ENCODE assay signal across 32 mouse cellular contexts in genomic region chr16:38776342-38776741, GRCm38 (mm10). TPM values are rescaled to one million over a fixed set of nuclear protein-coding genes. Genes with fewer than 3 reads are reported as not detected.
DNase-seq lines count a peak whose midpoint lies in the region; ATAC-seq and TF ChIP-seq lines count a peak whose summit lies in the region.
"Had no signal": no experiment of that assay in that cellular context is flagged by ENCODE, and none has a peak within 500 bp of the region (broad histone marks: within the 10 kb centered on the region; RNA-seq: fewer than 3 reads in every experiment).

No protein-coding gene starts in this region.

- dilution Hi-C loops in CH12.LX (cut with MboI; ENCODE audit: extremely low pct_ligation_motif_present, extremely low pct_unique_long_range_greater_than_20kb, low sequenced_read_pairs) = no loop called here

- no peaks in the 10 kb centered on the region for H3K27me3 ChIP-seq in heart, adult 2 months (ENCODE audit: control insufficient read depth, insufficient read depth, low read length)
- no peaks in the 10 kb centered on the region for H3K27me3 ChIP-seq in heart, embryonic 12.5 days (replicated peaks)
- H3K27me3 ChIP-seq in liver, embryonic 14.5 days (ENCODE audit: control insufficient read depth, insufficient read depth, low read length) = peaks cover 3% of the 10 kb centered on the region; the same call in 1 of the 2 replicates
- H3K27me3 ChIP-seq in CH12.LX (replicated peaks) = peaks cover 5% of the 10 kb centered on the region
- H3K27me3 ChIP-seq: embryonic facial prominence, embryonic 12.5 days; heart, embryonic 13.5 days; limb, embryonic 12.5 days; midbrain, embryonic 13.5 days had no signal

- ATAC-seq in heart, embryonic 12.5 days (ENCODE audit: insufficient number of reproducible peaks, low FRiP score) = no peak
- ATAC-seq in liver, embryonic 14.5 days (ENCODE audit: insufficient read depth) = no peak
- ATAC-seq: forebrain, embryonic 14.5 days; hindbrain, embryonic 16.5 days; liver, embryonic 12.5 days; midbrain, embryonic 13.5 days had no signal

- no peak for DNase-seq in heart, adult 2 months
- no peak for DNase-seq in liver, embryonic 14.5 days (ENCODE audit: low read depth in 3 of 3, low spot score in 3 of 3)
- DNase-seq in liver (no peak), CH12.LX (ENCODE audit: extremely low read depth) (peak; percentile 7), R1 (ENCODE audit: low read depth, low spot score) (peak; percentile 28)
- no peak for DNase-seq in left cerebral cortex, adult 8-10 months (ENCODE audit: low spot score in 2 of 2)
- DNase-seq in left cerebral cortex, postnatal 10 days (ENCODE audit: extremely low spot score in 1 of 2, low spot score in 2 of 2) = no peak
- DNase-seq: adrenal gland, postnatal 10 days; cerebellum, adult 9-10 months; embryo, embryonic 11 days; gastrocnemius, postnatal 36 days; heart, adult 18-20 months; heart, postnatal 10 days; lung, embryonic 14.5 days; lung, postnatal 4 days had no signal

- TF ChIP-seq RAD21 in CH12.LX (IDR thresholded peaks at IDR 0.05; ENCODE audit: low read depth, low read length) = peak; percentile 22

- 58% methylated on average over 6 of the region's 6 CpGs for WGBS in heart, adult 2 months
- 44% methylated on average over 6 of the region's 6 CpGs for WGBS in heart, embryonic 12.5 days
- 51% methylated on average over 6 of the region's 6 CpGs for WGBS in liver, embryonic 14.5 days (ENCODE audit: insufficient replicate concordance)

- no peaks in the 10 kb centered on the region for H3K4me1 ChIP-seq in heart, adult 2 months (ENCODE audit: control insufficient read depth, insufficient read depth, low read length)
- H3K4me1 ChIP-seq in heart, embryonic 12.5 days (replicated peaks) = no peaks in the 10 kb centered on the region
- no peaks in the 10 kb centered on the region for H3K4me1 ChIP-seq in liver, embryonic 14.5 days (replicated peaks; ENCODE audit: control insufficient read depth in 2 of 2, insufficient read depth in 2 of 2, low read length in 1 of 2)
- H3K4me1 ChIP-seq in CH12.LX (ENCODE audit: control insufficient read depth in 1 of 2, insufficient read depth in 2 of 2) = no peaks in the 10 kb centered on the region
- H3K4me1 ChIP-seq: embryonic facial prominence, embryonic 12.5 days; liver, embryonic 12.5 days; megakaryocyte, embryonic 14.5 days; midbrain, embryonic 13.5 days had no signal

- H3K9ac ChIP-seq in heart, adult 2 months (ENCODE audit: low read depth, low read length) = no peak overlapping the region
- no peak overlapping the region for H3K9ac ChIP-seq in heart, embryonic 12.5 days
- H3K9ac ChIP-seq in liver, embryonic 14.5 days (replicated peaks) = no peak overlapping the region
- H3K9ac ChIP-seq in CH12.LX (ENCODE audit: insufficient read depth, low read depth) = no peak overlapping the region
- H3K9ac ChIP-seq: embryonic facial prominence, embryonic 12.5 days; heart, embryonic 13.5 days; limb, embryonic 12.5 days; liver, embryonic 12.5 days; lung, embryonic 14.5 days; midbrain, embryonic 13.5 days had no signal

- no peak overlapping the region for H3K4me3 ChIP-seq in heart, adult 2 months
- no peak overlapping the region for H3K4me3 ChIP-seq in heart, embryonic 12.5 days
- no peak overlapping the region for H3K4me3 ChIP-seq in liver, embryonic 14.5 days (ENCODE audit: insufficient read depth in 1 of 2, low read depth in 2 of 2, low read length in 2 of 2)
- no peak overlapping the region for H3K4me3 ChIP-seq in CH12.LX (replicated peaks in 1 of 3; ENCODE audit: low read depth in 2 of 3, low read length in 2 of 3, poor library complexity in 1 of 3)
- H3K4me3 ChIP-seq: embryonic facial prominence, embryonic 12.5 days; heart, embryonic 13.5 days; limb, embryonic 12.5 days; liver, embryonic 12.5 days; megakaryocyte, embryonic 14.5 days; midbrain, embryonic 13.5 days had no signal

- H3K4me2 ChIP-seq in heart, embryonic 12.5 days = no peak overlapping the region
- H3K4me2 ChIP-seq in liver, embryonic 14.5 days (ENCODE audit: low read depth) = no peak overlapping the region
- H3K4me2 ChIP-seq in CH12.LX (ENCODE audit: insufficient read depth, low read depth, poor library complexity, severe bottlenecking) = no peak overlapping the region
- H3K4me2 ChIP-seq: embryonic facial prominence, embryonic 12.5 days; heart, embryonic 13.5 days; limb, embryonic 12.5 days; liver, embryonic 12.5 days; lung, embryonic 14.5 days; midbrain, embryonic 13.5 days had no signal

- intact Hi-C loops in heart, adult 2 months (cut with DNase I) = no loop called here
- intact Hi-C loops in left cerebral cortex, postnatal 10 days (cut with DNase I) = no loop called here

- H3K79me2 ChIP-seq in heart, adult 2 months (replicated peaks; ENCODE audit: control insufficient read depth, insufficient read depth, low read length) = no peaks in the 10 kb centered on the region
- no peaks in the 10 kb centered on the region for H3K79me2 ChIP-seq in CH12.LX (replicated peaks; ENCODE audit: control insufficient read depth, extremely low read depth, insufficient read depth, poor library complexity, severe bottlenecking)

- H3K27ac ChIP-seq in heart, adult 2 months = no peak overlapping the region
- no peak overlapping the region for H3K27ac ChIP-seq in heart, embryonic 12.5 days (ENCODE audit: poor library complexity, severe bottlenecking)
- H3K27ac ChIP-seq in liver, embryonic 14.5 days = no peak overlapping the region
- no peak overlapping the region for H3K27ac ChIP-seq in CH12.LX (ENCODE audit: insufficient read depth, low read depth)
- H3K27ac ChIP-seq: embryonic facial prominence, embryonic 12.5 days; heart, embryonic 13.5 days; limb, embryonic 12.5 days; liver, embryonic 12.5 days; midbrain, embryonic 13.5 days had no signal

- no peak for TF ChIP-seq POLR2A in heart, adult 2 months (IDR thresholded peaks at IDR 0.05; ENCODE audit: insufficient read depth, low read depth, low read length)
- TF ChIP-seq POLR2A in CH12.LX (IDR thresholded peaks at IDR 0.05; ENCODE audit: low read depth, low read length) = no peak

- no peaks in the 10 kb centered on the region for H3K36me3 ChIP-seq in heart, adult 2 months (ENCODE audit: control insufficient read depth, insufficient read depth, low read length)
- H3K36me3 ChIP-seq in heart, embryonic 12.5 days = no peaks in the 10 kb centered on the region
- H3K36me3 ChIP-seq in liver, embryonic 14.5 days (replicated peaks; ENCODE audit: control insufficient read depth, insufficient read depth, low read depth) = no peaks in the 10 kb centered on the region
- H3K36me3 ChIP-seq in CH12.LX (replicated peaks in 1 of 2; ENCODE audit: control insufficient read depth in 1 of 2, insufficient read depth in 1 of 2, low read length in 1 of 2) = no peaks in the 10 kb centered on the region
- H3K36me3 ChIP-seq: embryonic facial prominence, embryonic 12.5 days; heart, embryonic 13.5 days; limb, embryonic 12.5 days; liver, embryonic 12.5 days; midbrain, embryonic 13.5 days had no signal

- H3K9me3 ChIP-seq in heart, embryonic 12.5 days (replicated peaks) = no peaks in the 10 kb centered on the region
- no peaks in the 10 kb centered on the region for H3K9me3 ChIP-seq in liver, embryonic 14.5 days (ENCODE audit: control insufficient read depth, low read length)
- H3K9me3 ChIP-seq in CH12.LX (replicated peaks; ENCODE audit: low read length) = no peaks in the 10 kb centered on the region
- H3K9me3 ChIP-seq: embryonic facial prominence, embryonic 12.5 days; heart, embryonic 13.5 days; limb, embryonic 12.5 days; liver, embryonic 12.5 days; megakaryocyte, embryonic 14.5 days; midbrain, embryonic 13.5 days had no signal

- TF ChIP-seq EP300 in heart, adult 2 months (IDR thresholded peaks at IDR 0.05; ENCODE audit: insufficient read depth, low read depth, low read length) = no peak
- no peak for TF ChIP-seq EP300 in liver, embryonic 14.5 days (IDR thresholded peaks at IDR 0.05; ENCODE audit: low read depth)
- no peak for TF ChIP-seq EP300 in CH12.LX (IDR thresholded peaks at IDR 0.05; ENCODE audit: low read length)

- in situ Hi-C loops in CH12.LX (cut with MboI; ENCODE audit: low pct_ligation_motif_present, low pct_unique_long_range_greater_than_20kb, low sequenced_read_pairs) = no loop called here

- TF ChIP-seq CTCF in heart, adult 2 months (IDR thresholded peaks at IDR 0.05) = peak; percentile 26
- TF ChIP-seq CTCF in liver, embryonic 14.5 days (IDR thresholded peaks at IDR 0.05; ENCODE audit: low read depth) = peak; percentile 16; the same call in 1 of the 2 replicates
- TF ChIP-seq CTCF in CH12.LX (conservative IDR thresholded peaks at IDR 0.05 in 1 of 2, IDR thresholded peaks at IDR 0.05 in 1 of 2; ENCODE audit: low read depth in 2 of 2, low read length in 2 of 2) = peak in 1 of 2 experiments; percentile 61; a peak in 2 of 4 replicates

RNA-seq across cellular contexts. Expression of gene Upk1b, which starts 23.8 kb away (rescaled TPM):
- total RNA-seq in heart, adult 2 months (2021) = 1 to 10 TPM; 3.2 to 3.8 TPM
- 8.4 and 10.2 TPM in 2 replicates for polyA plus RNA-seq in heart, adult 2 months (2012; rRNA removed)
- polyA plus RNA-seq in heart, embryonic 12.5 days (2016; fragmentation: Nextera tagmentation; extraction: Ambion mirVana) = 21.2 and 21.4 TPM in 2 replicates
- 0.73 and 1.1 TPM in 2 replicates for polyA plus RNA-seq in liver, embryonic 14.5 days (2012; rRNA removed)
- 2.0 and 2.4 TPM in 2 replicates for polyA plus RNA-seq in liver, embryonic 14.5 days (2014; fragmentation: Nextera tagmentation; extraction: Ambion mirVana)
- total RNA-seq in CH12.LX (2012; rRNA removed) (not detected in 2 replicates), CH12.LX (2014; rRNA removed) (not detected in 2 replicates)
- not detected in 2 replicates for polyA plus RNA-seq in CH12.LX (2012; ENCODE audit: insufficient read length, low read depth)
- 1 to 10 TPM; 2.2 to 3.7 (median 2.5) TPM for total RNA-seq in left cerebral cortex, adult 8-10 months (2022)
- under 1 TPM; 0.93 to 0.99 TPM for total RNA-seq in left cerebral cortex, postnatal 10 days (2021)
- total RNA-seq: gastrocnemius, postnatal 36 days; monocyte, adult 5-6 weeks had no signal
- polyA plus RNA-seq: forebrain, embryonic 14.5 days; neural tube, embryonic 14.5 days had no signal

RNA-seq across cellular contexts. Expression of gene B4galt4, which starts 34.3 kb away (rescaled TPM):
- total RNA-seq in heart, adult 2 months (2021) = 10 to 100 TPM in 1 of 2 experiments, 1 to 10 TPM in 1; 8.1 to 13.2 TPM
- 6.4 and 9.6 TPM in 2 replicates for polyA plus RNA-seq in heart, adult 2 months (2012; rRNA removed)
- 26.6 and 29.8 TPM in 2 replicates for polyA plus RNA-seq in heart, embryonic 12.5 days (2016; fragmentation: Nextera tagmentation; extraction: Ambion mirVana)
- polyA plus RNA-seq in liver, embryonic 14.5 days (2012; rRNA removed) = 1.2 and 1.3 TPM in 2 replicates
- polyA plus RNA-seq in liver, embryonic 14.5 days (2014; fragmentation: Nextera tagmentation; extraction: Ambion mirVana) = 2.3 and 2.8 TPM in 2 replicates
- total RNA-seq in CH12.LX (2012; rRNA removed) (not detected in 2 replicates), CH12.LX (2014; rRNA removed) (not detected in 2 replicates)
- polyA plus RNA-seq in CH12.LX (2012; ENCODE audit: insufficient read length, low read depth) = not detected in 2 replicates
- total RNA-seq in left cerebral cortex, adult 8-10 months (2022) = 10 to 100 TPM; 19.8 to 25.0 (median 22.4) TPM
- total RNA-seq in left cerebral cortex, postnatal 10 days (2021) = 10 to 100 TPM; 19.2 to 22.1 TPM

RNA-seq across cellular contexts. Expression of gene 4930435E12Rik, which starts 52.2 kb away (rescaled TPM):
- not detected for total RNA-seq in heart, adult 2 months (2021)
- polyA plus RNA-seq in heart, adult 2 months (2012; rRNA removed) = not detected in 2 replicates
- polyA plus RNA-seq in heart, embryonic 12.5 days (2016; fragmentation: Nextera tagmentation; extraction: Ambion mirVana) = not detected in 2 replicates
- not detected in 2 replicates for polyA plus RNA-seq in liver, embryonic 14.5 days (2012; rRNA removed)
- not detected in 2 replicates for polyA plus RNA-seq in liver, embryonic 14.5 days (2014; fragmentation: Nextera tagmentation; extraction: Ambion mirVana)
- total RNA-seq in CH12.LX (2012; rRNA removed) (not detected in 2 replicates), CH12.LX (2014; rRNA removed) (not detected in 2 replicates)
- not detected in 2 replicates for polyA plus RNA-seq in CH12.LX (2012; ENCODE audit: insufficient read length, low read depth)
- not detected for total RNA-seq in left cerebral cortex, adult 8-10 months (2022)
- total RNA-seq in left cerebral cortex, postnatal 10 days (2021) = not detected
- total RNA-seq: adrenal gland, postnatal 10 days; gastrocnemius, postnatal 36 days; heart, adult 18-20 months; heart, postnatal 10 days; left cerebral cortex, postnatal 25 days; monocyte, adult 5-6 weeks had no signal
- polyA plus RNA-seq: embryonic facial prominence, embryonic 12.5 days; forebrain, embryonic 14.5 days; heart, embryonic 13.5 days; hindbrain, embryonic 11.5 days; hindbrain, embryonic 16.5 days; intestine, embryonic 16.5 days; kidney, embryonic 14.5 days; limb, embryonic 12.5 days; liver, embryonic 12.5 days; lung, embryonic 14.5 days; midbrain, embryonic 13.5 days; neural tube, embryonic 14.5 days; stomach, embryonic 14.5 days; urinary bladder, adult 2 months had no signal

Comparison
In these comparisons a context has a peak if more than half of its experiments do, and no peak if none do; other contexts are left out.
1. DNase-seq: peak in CH12.LX (single experiment) and R1 (single experiment); none in heart, adult 2 months (0 of 2), liver, embryonic 14.5 days (0 of 3), liver (single experiment), left cerebral cortex, adult 8-10 months (0 of 2) and left cerebral cortex, postnatal 10 days (0 of 2).
2. RNA of gene B4galt4, which starts 34.3 kb away (total RNA-seq): 19.8 to 25.0 TPM in left cerebral cortex, adult 8-10 months, 19.2 to 22.1 TPM in left cerebral cortex, postnatal 10 days and 8.1 to 13.2 TPM in heart, adult 2 months; not detected in CH12.LX; every median in the first group is over 4 times any median in the second.